Mouse (Mus musculus): ENCODE data around the gene Cyp24a1. TPM values are rescaled to one million over a fixed set of nuclear protein-coding genes. Genes with fewer than 3 reads are reported as not detected.
A peak's percentile ranks its signal among the peaks of the same experiment; 100 is the strongest.

Cyp24a1 gene
- polyA plus RNA-seq, 1 experiment from 2014 or later = not detected

- WGBS = 71% methylated on average over 10 of the region's 10 CpGs
- DNase-seq (ENCODE audit: low spot score) = no peak
- H3K9me3 ChIP-seq (replicated peaks; ENCODE audit: control insufficient read depth, low read length) = no peaks in the 10 kb centered on the region
- H3K36me3 ChIP-seq (ENCODE audit: control insufficient read depth, insufficient read depth, low read length) = no peaks in the 10 kb centered on the region
- H3K9ac ChIP-seq (ENCODE audit: low read length) = no peak overlapping the region
- ATAC-seq = no peak
- no peak overlapping the region for H3K27ac ChIP-seq (ENCODE audit: low read depth, low read length)
- H3K4me3 ChIP-seq (ENCODE audit: low read depth, low read length) = no peak overlapping the region
- no peaks in the 10 kb centered on the region for H3K27me3 ChIP-seq (replicated peaks; ENCODE audit: control insufficient read depth, insufficient read depth, low read length)
- no peaks in the 10 kb centered on the region for H3K4me1 ChIP-seq (ENCODE audit: control insufficient read depth, insufficient read depth, low read length)
- no peak overlapping the region for H3K4me2 ChIP-seq (ENCODE audit: low read length)
Observed at GRCm38 (mm10) chr2:170482019-170482540, 14.9 kb downstream of the Cyp24a1 start.

- Histone ChIP-seq H3K9me3 (replicated peaks; ENCODE audit: control insufficient read depth, low read length) (no peaks in the 10 kb centered on the region), H3K9ac (ENCODE audit: low read length) (no peak overlapping the region), H3K4me2 (ENCODE audit: low read length) (no peak overlapping the region), H3K27me3 (replicated peaks; ENCODE audit: control insufficient read depth, insufficient read depth, low read length) (no peaks in the 10 kb centered on the region), H3K27ac (ENCODE audit: low read depth, low read length) (no peak overlapping the region), H3K4me3 (ENCODE audit: low read depth, low read length) (no peak overlapping the region), H3K36me3 (ENCODE audit: control insufficient read depth, insufficient read depth, low read length) (no peaks in the 10 kb centered on the region), H3K4me1 (ENCODE audit: control insufficient read depth, insufficient read depth, low read length) (no peaks in the 10 kb centered on the region)
- no peak for DNase-seq (ENCODE audit: low spot score)
- 91% methylated on average over 8 of the region's 8 CpGs for WGBS
- ATAC-seq = no peak
Observed at GRCm38 (mm10) chr2:170476643-170477042, 20.3 kb downstream of the Cyp24a1 start.

GRCm38 (mm10) chr2:170476215-170476614, 20.7 kb downstream of the Cyp24a1 start:
- Histone ChIP-seq H3K36me3 (ENCODE audit: control insufficient read depth, insufficient read depth, low read length) (no peaks in the 10 kb centered on the region), H3K4me3 (ENCODE audit: low read depth, low read length) (no peak overlapping the region), H3K4me2 (ENCODE audit: low read length) (no peak overlapping the region), H3K27ac (ENCODE audit: low read depth, low read length) (no peak overlapping the region), H3K9ac (ENCODE audit: low read length) (no peak overlapping the region), H3K9me3 (replicated peaks; ENCODE audit: control insufficient read depth, low read length) (no peaks in the 10 kb centered on the region), H3K4me1 (ENCODE audit: control insufficient read depth, insufficient read depth, low read length) (no peaks in the 10 kb centered on the region), H3K27me3 (replicated peaks; ENCODE audit: control insufficient read depth, insufficient read depth, low read length) (no peaks in the 10 kb centered on the region)
- ATAC-seq = no peak
- WGBS = 89% methylated on average over 11 of the region's 11 CpGs
- DNase-seq (ENCODE audit: low spot score) = no peak

- Histone ChIP-seq H3K27me3 (replicated peaks; ENCODE audit: control insufficient read depth, insufficient read depth, low read length) (no peaks in the 10 kb centered on the region), H3K9me3 (replicated peaks; ENCODE audit: control insufficient read depth, low read length) (no peaks in the 10 kb centered on the region), H3K4me1 (ENCODE audit: control insufficient read depth, insufficient read depth, low read length) (no peaks in the 10 kb centered on the region), H3K4me3 (ENCODE audit: low read depth, low read length) (no peak overlapping the region), H3K9ac (ENCODE audit: low read length) (no peak overlapping the region), H3K36me3 (ENCODE audit: control insufficient read depth, insufficient read depth, low read length) (no peaks in the 10 kb centered on the region), H3K27ac (ENCODE audit: low read depth, low read length) (no peak overlapping the region), H3K4me2 (ENCODE audit: low read length) (no peak overlapping the region)
- 70% methylated on average over 3 of the region's 3 CpGs for WGBS
- DNase-seq (ENCODE audit: low spot score) (no peak), ATAC-seq (no peak)
Observed at GRCm38 (mm10) chr2:170475164-170475563, 21.8 kb downstream of the Cyp24a1 start.

- Histone ChIP-seq H3K9me3 (replicated peaks; ENCODE audit: control insufficient read depth, low read length) (no peaks in the 10 kb centered on the region), H3K4me3 (ENCODE audit: low read depth, low read length) (no peak overlapping the region), H3K27ac (ENCODE audit: low read depth, low read length) (no peak overlapping the region), H3K4me2 (ENCODE audit: low read length) (no peak overlapping the region), H3K4me1 (ENCODE audit: control insufficient read depth, insufficient read depth, low read length) (peaks cover 6% of the 10 kb centered on the region), H3K9ac (ENCODE audit: low read length) (no peak overlapping the region), H3K27me3 (replicated peaks; ENCODE audit: control insufficient read depth, insufficient read depth, low read length) (no peaks in the 10 kb centered on the region), H3K36me3 (ENCODE audit: control insufficient read depth, insufficient read depth, low read length) (no peaks in the 10 kb centered on the region)
- DNase-seq (ENCODE audit: low spot score) (no peak), ATAC-seq (no peak)
- WGBS = 93% methylated on average over 5 of the region's 5 CpGs
Observed at GRCm38 (mm10) chr2:170474125-170474524, 22.8 kb downstream of the Cyp24a1 start.

GRCm38 (mm10) chr2:170470591-170470990, 26.4 kb downstream of the Cyp24a1 start:
- no peak overlapping the region for H3K4me3 ChIP-seq (ENCODE audit: low read depth, low read length)
- no peak overlapping the region for H3K9ac ChIP-seq (ENCODE audit: low read length)
- no peak overlapping the region for H3K27ac ChIP-seq (ENCODE audit: low read depth, low read length)
- DNase-seq (ENCODE audit: low spot score) = no peak
- H3K27me3 ChIP-seq (replicated peaks; ENCODE audit: control insufficient read depth, insufficient read depth, low read length) = no peaks in the 10 kb centered on the region
- ATAC-seq = no peak
- H3K9me3 ChIP-seq (replicated peaks; ENCODE audit: control insufficient read depth, low read length) = no peaks in the 10 kb centered on the region
- no peaks in the 10 kb centered on the region for H3K36me3 ChIP-seq (ENCODE audit: control insufficient read depth, insufficient read depth, low read length)
- H3K4me1 ChIP-seq (ENCODE audit: control insufficient read depth, insufficient read depth, low read length) = peaks cover 6% of the 10 kb centered on the region
- WGBS = 73% methylated on average over 5 of the region's 5 CpGs
- no peak overlapping the region for H3K4me2 ChIP-seq (ENCODE audit: low read length)

- no peak overlapping the region for H3K4me2 ChIP-seq (ENCODE audit: low read length)
- no peak overlapping the region for H3K27ac ChIP-seq (ENCODE audit: low read depth, low read length)
- peaks cover 6% of the 10 kb centered on the region for H3K4me1 ChIP-seq (ENCODE audit: control insufficient read depth, insufficient read depth, low read length)
- WGBS = 10% methylated on average over 10 of the region's 10 CpGs
- H3K4me3 ChIP-seq (ENCODE audit: low read depth, low read length) = no peak overlapping the region
- DNase-seq (ENCODE audit: low spot score) (peak; percentile 65), ATAC-seq (peak; percentile 46; the same call in 1 of the 2 replicates)
- no peak overlapping the region for H3K9ac ChIP-seq (ENCODE audit: low read length)
- H3K9me3 ChIP-seq (replicated peaks; ENCODE audit: control insufficient read depth, low read length) = no peaks in the 10 kb centered on the region
- H3K36me3 ChIP-seq (ENCODE audit: control insufficient read depth, insufficient read depth, low read length) = no peaks in the 10 kb centered on the region
- H3K27me3 ChIP-seq (replicated peaks; ENCODE audit: control insufficient read depth, insufficient read depth, low read length) = no peaks in the 10 kb centered on the region
Observed at GRCm38 (mm10) chr2:170469616-170470308, 27.2 kb downstream of the Cyp24a1 start.

GRCm38 (mm10) chr2:170468009-170468408, 28.9 kb downstream of the Cyp24a1 start:
- no peaks in the 10 kb centered on the region for H3K9me3 ChIP-seq (replicated peaks; ENCODE audit: control insufficient read depth, low read length)
- no peak for ATAC-seq
- H3K36me3 ChIP-seq (ENCODE audit: control insufficient read depth, insufficient read depth, low read length) = no peaks in the 10 kb centered on the region
- peaks cover 6% of the 10 kb centered on the region for H3K4me1 ChIP-seq (ENCODE audit: control insufficient read depth, insufficient read depth, low read length)
- no peak overlapping the region for H3K4me2 ChIP-seq (ENCODE audit: low read length)
- H3K27ac ChIP-seq (ENCODE audit: low read depth, low read length) = no peak overlapping the region
- no peak overlapping the region for H3K4me3 ChIP-seq (ENCODE audit: low read depth, low read length)
- H3K27me3 ChIP-seq (replicated peaks; ENCODE audit: control insufficient read depth, insufficient read depth, low read length) = no peaks in the 10 kb centered on the region
- DNase-seq (ENCODE audit: low spot score) = peak; percentile 36
- H3K9ac ChIP-seq (ENCODE audit: low read length) = no peak overlapping the region

GRCm38 (mm10) chr2:170464817-170465216, 32.1 kb downstream of the Cyp24a1 start:
- Histone ChIP-seq H3K4me3 (ENCODE audit: low read depth, low read length) (no peak overlapping the region), H3K9me3 (replicated peaks; ENCODE audit: control insufficient read depth, low read length) (no peaks in the 10 kb centered on the region), H3K4me2 (ENCODE audit: low read length) (no peak overlapping the region), H3K27ac (ENCODE audit: low read depth, low read length) (no peak overlapping the region), H3K27me3 (replicated peaks; ENCODE audit: control insufficient read depth, insufficient read depth, low read length) (no peaks in the 10 kb centered on the region), H3K4me1 (ENCODE audit: control insufficient read depth, insufficient read depth, low read length) (peaks cover 6% of the 10 kb centered on the region), H3K9ac (ENCODE audit: low read length) (no peak overlapping the region), H3K36me3 (ENCODE audit: control insufficient read depth, insufficient read depth, low read length) (no peaks in the 10 kb centered on the region)
- WGBS = 27% methylated on average over 4 of the region's 4 CpGs
- no peak for ATAC-seq
- DNase-seq (ENCODE audit: low spot score) = no peak

All from forebrain, embryonic 14.5 days (tissue).